Mouse (Mus musculus): ENCODE data around the gene Dbx2.
A peak's percentile ranks its signal among the peaks of the same experiment; 100 is the strongest.

Dbx2 gene

DNA sequence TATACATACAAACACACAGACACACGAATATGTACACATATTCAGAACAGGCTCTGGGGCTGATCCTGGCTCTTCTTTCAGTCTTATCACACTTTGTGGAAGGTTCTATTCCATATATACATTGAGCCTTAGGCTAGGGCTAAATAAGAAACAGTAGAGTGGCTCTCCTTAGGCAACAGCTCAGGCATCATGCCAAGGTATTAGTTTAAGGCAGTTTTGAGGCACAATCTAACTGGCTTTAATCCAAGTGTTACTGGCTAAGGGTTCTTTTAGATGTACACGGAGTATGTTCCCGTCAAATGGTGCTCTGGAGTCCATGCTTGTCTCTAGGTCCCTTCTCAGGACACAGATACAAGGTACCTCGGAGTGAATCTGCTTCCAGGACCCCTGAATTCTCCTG lies 31.4 kb downstream of the Dbx2 start:
- no peak for DNase-seq (ENCODE audit: low read depth, low spot score)

DNA sequence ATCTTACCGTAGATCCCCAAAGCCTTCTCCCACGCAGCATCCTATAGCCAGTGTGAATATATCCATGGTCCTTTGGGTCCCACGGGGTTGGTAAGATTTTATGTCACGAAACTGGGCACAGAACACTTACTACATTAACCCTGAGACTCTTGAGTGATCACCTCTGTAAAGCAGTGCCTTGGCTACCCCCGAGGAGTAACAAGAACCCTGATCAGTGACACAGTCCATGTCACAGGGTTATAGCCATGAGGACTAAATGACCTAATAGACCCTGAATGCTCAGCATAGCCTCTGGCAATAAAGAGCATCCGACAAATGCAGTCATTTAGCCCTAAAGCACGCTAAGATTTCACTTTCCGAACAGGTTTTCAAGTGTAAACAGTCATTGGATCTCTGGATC lies 33.0 kb downstream of the Dbx2 start:
- no peak for DNase-seq (ENCODE audit: low read depth, low spot score)

GRCm38 (mm10) chr15:95612600-95612999 lies 43.2 kb downstream of the Dbx2 start:
- DNase-seq (ENCODE audit: low read depth, low spot score), result no peak

DNA sequence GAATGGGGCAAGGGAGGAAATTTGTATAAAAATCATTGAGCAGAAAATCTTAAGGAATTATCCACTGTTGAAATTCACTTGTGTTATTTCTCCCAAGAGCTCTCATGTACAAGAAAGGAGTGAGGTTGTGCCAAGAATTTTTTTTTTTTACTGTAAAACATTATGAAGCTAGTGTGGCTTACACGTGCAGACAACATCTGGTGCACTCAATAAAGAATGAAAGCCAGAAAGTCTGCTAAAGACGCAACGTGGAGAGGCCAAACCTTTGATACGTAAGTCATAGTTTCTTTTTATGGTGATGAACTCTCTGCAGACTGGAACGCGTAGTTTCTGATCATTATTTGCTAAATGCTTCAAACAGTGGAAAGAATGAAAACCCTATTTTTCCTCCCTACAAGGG lies 54.6 kb downstream of the Dbx2 start:
- no peak for DNase-seq (ENCODE audit: low read depth, low spot score)

DNA sequence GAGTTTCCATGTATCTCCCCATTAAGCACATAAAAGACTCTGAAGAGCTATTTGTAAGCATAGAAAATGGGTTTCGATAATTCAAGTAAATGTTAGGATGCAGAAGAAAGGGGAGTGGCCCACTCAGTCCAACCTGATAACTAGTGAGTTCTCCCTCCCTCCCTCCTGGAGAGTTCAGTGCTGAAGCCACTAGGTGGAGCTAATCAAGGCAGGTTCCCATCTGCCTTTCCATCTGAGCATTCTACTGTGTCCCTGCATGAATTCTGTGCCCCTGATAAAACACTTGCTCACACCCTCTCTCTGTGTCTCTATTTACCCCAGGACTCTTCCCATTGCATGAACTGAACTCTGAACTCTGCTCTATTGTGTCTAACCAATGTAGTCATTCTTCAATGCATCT lies 57.1 kb downstream of the Dbx2 start:
- no peak for DNase-seq (ENCODE audit: low read depth, low spot score)

DNA sequence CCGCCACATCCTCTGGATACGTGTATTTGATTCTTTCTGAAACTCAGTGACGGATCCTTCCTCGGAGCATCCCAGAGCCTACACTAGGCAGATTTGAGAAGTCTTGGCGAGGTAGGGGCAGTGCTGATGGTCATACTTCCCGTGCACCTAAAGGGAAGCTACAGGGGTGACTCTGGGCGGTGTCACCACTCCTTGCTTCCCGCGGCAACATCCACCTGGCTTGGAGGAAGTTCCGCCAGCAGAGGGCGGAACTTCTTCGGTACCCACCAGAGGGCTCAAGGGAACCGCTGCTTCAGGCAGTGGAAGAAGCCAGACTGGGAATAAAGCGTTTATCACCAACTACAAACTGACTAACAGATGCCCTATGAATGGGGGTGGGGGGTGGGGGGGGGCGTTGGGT lies 68.9 kb downstream of the Dbx2 start:
- no peak for DNase-seq (ENCODE audit: low read depth, low spot score)

DNA sequence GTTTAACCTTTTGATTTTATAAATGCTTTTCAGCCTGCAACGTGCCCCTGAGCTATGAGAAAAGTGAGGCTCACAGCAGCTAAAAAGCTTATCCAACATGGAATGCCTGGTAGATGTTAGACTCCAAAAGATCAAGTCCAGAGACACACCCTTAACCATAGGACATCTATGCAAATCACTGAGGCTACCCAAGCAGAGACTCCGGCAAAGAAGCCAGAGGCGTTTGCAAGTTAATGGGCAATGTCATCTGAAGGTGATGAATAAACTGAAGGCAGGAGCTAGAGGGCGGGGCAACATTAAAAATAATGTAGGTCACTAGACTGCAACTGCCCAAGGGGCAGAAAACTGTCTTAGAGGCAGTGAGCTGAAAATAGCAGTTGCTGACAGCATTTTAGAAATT lies 70.9 kb downstream of the Dbx2 start:
- no peak for DNase-seq (ENCODE audit: low read depth, low spot score)

GRCm38 (mm10) chr15:95574661-95575060 lies 81.1 kb downstream of the Dbx2 start:
- peak; percentile 10 for DNase-seq (ENCODE audit: low read depth, low spot score)

All from skeletal muscle tissue, adult 2 months (tissue).